Mouse (Mus musculus) c-Kit-negative CD71-positive TER-119-positive erythroid progenitor cells, embryonic 14.5 days (primary cell): ENCODE measurements around the gene Adamtsl3.

Source experiments
- DNase-seq: peaks from one replicate; pipeline ENCODE4 v3.0.0-alpha.2; 2013; ENCODE audit warnings: low read depth, low spot score

Adamtsl3 gene

DNA sequence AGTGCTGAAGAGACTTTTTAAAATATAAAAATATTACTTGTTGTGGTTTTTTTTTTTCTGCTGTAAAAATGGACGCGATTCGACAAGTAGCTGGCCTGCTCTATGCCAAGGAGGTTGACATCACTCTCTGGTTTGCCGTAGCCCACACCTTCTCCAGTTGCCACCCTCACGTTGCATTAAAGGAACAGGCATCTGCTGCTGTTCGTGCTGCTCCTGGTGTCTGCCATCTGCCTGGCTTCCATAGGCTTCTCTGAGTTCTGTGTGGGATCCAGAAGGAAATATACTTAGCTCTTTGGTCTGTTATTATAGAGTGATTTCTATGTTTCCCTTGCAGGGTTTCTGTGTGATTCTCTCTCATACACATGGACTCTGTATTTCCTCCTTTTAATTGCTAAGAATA lies 165.8 kb downstream of the Adamtsl3 start:
- DNase-seq, result no peak

DNA sequence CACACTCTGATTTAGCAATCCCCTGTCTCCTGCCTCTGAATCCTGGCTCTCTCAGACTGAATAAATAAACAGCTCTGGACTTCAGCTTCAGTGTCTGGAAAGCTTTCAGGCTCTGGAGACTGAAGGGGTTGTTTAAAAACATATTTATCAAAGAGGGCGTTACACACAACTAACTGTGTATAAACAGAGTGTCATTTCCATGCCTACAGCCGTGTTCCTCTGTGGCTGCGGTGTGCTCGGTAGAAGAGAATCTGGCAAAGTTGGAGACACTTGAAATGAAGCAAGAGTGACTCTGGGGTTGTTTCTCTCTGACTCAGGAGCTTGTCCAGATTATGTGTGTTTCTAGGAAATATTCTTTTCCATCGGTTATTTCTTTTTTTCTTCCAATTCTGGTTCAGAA lies 167.0 kb downstream of the Adamtsl3 start:
- no peak for DNase-seq

- DNase-seq, result no peak
These were observed 168.6 kb downstream of the Adamtsl3 start for GRCm38 (mm10) chr7:82504101-82504500.

GRCm38 (mm10) chr7:82530583-82530982 lies 195.1 kb downstream of the Adamtsl3 start:
- no peak for DNase-seq

GRCm38 (mm10) chr7:82531376-82531775 lies 195.9 kb downstream of the Adamtsl3 start:
- no peak for DNase-seq

DNA sequence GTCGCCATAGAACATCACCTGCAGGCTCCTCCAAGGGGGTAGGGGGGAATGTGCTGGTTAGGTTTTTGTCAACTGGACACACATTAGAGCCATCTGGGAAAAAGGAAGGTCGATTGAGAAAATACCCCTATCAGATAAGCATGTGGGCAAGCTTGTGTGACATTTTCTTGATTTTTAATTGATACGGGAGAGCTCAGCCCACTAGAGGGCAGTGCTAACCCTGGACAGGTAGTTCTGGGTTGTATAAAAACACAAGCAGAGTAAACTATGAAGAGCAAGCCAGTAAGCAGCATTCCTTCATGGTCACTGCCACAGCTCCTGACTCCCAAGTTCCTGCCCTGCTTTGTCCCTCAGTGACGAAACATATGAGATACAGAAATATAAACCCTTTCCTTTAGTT lies 197.7 kb downstream of the Adamtsl3 start:
- no peak for DNase-seq

DNA sequence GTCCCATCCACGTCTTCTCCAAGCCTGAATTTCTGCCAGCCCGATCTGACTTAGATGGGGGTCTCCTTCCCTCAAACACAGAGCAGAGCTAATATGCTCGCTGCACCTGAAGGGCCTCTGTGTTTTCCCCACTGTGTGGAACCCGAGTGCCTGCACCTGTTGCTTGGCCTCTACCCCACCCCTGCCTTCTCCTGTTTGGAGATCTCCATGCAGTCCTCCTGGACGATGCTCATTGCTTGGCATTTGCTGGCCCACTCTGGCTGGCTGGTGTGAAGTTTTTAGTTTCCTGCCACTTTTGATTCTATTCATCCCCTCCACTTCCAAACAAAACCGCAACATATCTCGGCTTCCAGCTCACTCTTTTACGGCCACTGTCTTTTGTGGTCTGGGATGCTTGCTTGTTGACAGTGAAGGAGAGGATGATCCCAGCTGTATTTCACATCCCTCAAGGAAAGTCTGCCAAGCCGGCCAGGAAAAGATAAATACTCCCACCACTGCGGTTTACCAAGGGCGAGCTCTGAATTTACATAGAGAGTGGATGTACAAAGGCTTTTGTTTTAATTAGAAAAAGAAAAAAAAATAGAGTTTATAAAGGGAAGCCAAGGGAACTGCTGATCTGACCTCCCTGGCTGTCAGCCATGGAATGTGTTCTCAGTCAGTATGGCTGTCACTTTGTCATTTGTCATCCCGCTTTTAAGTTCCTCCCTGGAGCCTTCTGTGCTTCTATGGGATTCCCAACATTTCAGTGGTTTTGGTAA lies 198.4 kb downstream of the Adamtsl3 start:
- no peak for DNase-seq

GRCm38 (mm10) chr7:82544390-82544919 lies 209.0 kb downstream of the Adamtsl3 start:
- no peak for DNase-seq

GRCm38 (mm10) chr7:82552005-82552404 lies 216.5 kb downstream of the Adamtsl3 start:
- no peak for DNase-seq

GRCm38 (mm10) chr7:82555803-82556202 lies 220.3 kb downstream of the Adamtsl3 start:
- DNase-seq, result no peak

DNA sequence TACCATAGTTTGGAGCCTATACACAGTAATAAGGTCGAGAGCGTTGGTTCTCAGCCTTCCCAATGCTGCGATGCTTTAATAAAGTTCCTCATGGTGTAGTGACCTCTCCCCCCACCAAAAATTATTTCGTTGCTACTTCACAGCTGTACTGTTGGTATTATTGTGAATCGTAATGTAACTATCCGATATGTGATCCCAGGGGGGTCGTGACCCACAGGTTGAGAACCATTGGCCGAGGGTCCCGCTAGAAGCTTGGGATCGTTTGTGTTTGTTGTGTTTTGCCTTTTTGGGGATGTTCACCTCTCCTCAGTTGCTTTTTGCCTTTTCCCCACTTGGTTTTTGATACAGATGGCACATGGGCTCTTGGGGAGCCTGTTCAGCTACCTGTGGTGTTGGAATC lies 220.9 kb downstream of the Adamtsl3 start:
- no peak for DNase-seq

- no peak for DNase-seq
These were observed 221.6 kb downstream of the Adamtsl3 start for GRCm38 (mm10) chr7:82557111-82557510.

DNA sequence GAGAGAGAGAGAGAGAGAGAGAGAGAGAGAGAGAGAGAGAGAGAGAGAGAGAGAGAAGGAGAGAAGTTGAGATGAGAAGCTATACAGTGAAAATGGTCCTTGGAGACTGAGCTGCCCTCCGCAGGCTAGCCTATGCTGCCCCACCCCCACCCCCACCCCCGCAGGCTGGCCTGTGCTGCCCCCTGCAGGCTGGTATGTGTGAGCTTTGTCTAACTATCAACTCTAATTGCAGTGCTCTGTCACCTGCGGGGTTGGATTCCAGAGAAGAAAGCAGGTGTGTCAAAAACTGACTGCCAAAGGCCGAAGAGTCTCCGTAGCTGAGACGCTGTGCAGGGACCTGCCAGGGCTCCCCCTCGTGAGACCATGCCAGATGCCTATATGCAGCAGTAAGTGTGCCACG lies 231.2 kb downstream of the Adamtsl3 start:
- no peak for DNase-seq

DNA sequence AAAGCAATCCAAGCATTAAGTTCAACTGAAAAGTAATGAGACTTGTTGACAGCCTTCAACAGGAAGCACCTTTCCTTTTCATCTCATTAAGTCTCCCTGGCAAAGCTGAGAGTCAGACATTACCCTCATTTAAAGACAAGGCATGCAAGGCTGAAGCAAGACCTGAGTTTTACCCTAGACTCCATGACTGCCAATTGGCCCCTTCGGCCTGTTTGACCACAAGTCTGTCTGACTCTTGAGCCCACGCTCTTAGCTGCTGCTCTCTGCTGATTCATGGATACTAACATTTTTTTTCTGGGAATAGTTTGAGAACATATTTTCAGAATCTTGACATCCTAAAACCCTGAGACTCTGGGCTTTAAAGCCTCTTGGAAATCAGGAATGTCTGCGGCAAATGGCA lies 232.3 kb downstream of the Adamtsl3 start:
- DNase-seq, result no peak

- no peak for DNase-seq
These were observed 237.5 kb downstream of the Adamtsl3 start for GRCm38 (mm10) chr7:82572981-82573380.

DNA sequence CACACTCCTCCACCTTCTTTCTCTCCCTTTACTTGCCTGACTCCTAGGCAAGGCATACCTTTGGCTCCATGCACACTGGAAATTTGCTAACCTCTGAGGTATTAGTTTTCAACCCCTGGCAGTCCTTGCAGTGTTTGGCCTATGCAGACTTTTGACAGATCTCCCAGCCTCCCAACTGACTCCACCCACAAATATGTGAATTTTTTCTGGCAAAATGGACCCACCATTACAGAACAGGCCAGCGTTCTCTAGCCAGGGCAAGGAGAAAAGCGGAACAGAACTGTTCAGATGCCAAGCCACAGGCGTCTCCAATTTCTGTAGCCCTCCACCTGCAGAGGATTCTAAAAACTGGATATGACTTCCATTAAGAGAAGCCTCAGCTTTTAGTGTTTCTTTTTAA lies 244.5 kb downstream of the Adamtsl3 start:
- no peak for DNase-seq

GRCm38 (mm10) chr7:82581802-82582201 lies 246.3 kb downstream of the Adamtsl3 start:
- DNase-seq, result no peak

DNA sequence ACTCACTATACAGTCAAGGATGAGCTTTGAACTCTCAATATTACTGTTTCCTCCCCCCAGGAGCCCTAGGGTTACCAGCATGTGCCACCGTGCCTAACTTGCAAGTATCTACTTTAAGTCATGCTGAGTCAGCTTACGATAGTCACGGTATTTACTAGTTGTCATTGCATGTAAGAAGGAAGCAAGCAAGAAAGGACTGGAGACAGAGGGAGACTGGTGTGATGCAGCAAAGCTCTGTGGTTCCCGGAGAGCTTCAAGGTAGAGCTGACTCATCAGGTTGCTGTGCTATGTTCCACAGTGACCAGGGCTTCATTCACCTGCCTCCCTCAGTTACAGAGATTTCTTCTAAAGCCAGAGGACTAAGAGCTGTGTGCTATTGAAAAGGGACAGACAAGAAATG lies 247.0 kb downstream of the Adamtsl3 start:
- DNase-seq, result no peak

DNA sequence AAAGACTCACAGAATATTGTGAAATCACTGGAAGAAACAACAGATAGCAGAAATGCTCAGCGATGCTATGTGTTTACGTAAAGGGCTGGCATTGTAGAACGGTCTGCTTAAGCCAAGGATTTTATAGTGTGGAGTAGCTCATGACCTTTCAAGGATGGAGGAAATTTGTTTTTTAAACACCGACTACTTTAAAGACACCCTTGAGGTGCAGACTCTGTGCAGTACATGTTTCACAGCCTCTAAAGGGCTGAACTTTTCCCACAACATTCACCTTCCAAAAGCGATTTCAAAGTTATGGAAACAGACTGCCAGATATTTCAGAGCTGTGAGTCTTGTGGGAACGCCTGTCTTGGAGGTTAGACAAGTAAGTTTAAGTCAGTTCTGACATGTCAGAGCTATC lies 255.4 kb downstream of the Adamtsl3 start:
- DNase-seq, result no peak

DNA sequence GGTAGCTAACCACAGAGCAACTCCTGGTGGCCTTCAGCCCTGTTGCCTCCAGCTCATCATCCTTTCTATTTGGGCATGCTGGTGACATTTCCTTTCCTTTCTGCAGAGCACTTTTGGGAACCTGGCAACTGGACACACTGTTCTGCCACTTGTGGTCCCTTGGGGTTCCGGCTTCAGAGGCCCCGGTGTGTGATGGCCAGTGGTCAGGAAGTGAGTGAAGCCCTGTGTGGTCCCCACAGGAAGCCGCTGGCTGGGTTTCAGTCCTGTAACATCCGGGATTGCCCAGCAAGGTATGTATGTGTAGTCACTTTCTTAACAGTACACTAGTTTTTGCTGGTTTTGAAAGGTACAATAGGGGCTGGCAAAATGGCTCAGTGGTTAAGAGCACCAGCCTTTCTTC lies 266.5 kb downstream of the Adamtsl3 start:
- DNase-seq, result no peak

DNA sequence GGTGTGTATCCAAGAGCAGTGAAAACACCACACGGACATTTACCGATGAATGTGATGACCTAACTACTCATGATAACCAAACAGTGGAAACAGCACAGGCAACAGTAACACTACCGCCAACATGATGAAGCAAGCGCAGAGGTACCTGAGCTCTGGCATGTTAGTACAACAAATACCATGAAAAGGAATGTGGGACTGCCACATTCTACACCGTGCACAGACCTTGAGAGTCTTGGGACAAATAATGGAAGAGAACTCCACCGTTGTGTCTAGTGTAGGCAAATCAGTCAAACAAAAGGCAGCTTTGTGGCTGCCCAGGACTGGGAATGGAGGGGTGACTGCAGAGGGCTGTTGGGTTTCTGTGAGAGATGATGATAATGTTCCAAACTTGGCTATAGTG lies 269.9 kb downstream of the Adamtsl3 start:
- DNase-seq, result no peak

GRCm38 (mm10) chr7:82609629-82610028 lies 274.1 kb downstream of the Adamtsl3 start:
- DNase-seq, result no peak

GRCm38 (mm10) chr7:82625342-82625741 lies 289.8 kb downstream of the Adamtsl3 start:
- DNase-seq, result no peak

DNA sequence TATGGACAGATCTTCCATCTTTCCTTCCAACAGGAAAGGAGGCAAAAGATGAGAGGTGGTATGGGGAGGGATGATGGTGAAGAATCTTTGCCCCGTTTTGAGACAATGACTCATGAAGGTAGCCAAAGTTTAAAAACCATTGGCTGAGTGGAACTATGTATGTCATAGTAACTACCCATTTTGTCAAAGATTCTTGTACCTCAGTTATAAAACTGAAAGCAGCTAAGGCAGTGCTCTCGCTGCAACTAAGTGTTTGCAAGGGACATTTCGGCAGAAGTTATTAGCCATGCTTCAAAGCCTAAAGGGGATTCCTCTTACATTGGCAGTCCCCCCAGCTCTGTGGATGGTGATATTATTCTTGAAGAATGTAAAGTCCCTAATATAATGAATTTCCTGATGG lies 311.7 kb downstream of the Adamtsl3 start:
- no peak for DNase-seq
